Mouse (Mus musculus) thymus, postnatal 10 days (tissue): ENCODE data around the gene Stac2.

Experiments used
- DNase-seq, 2 experiments: peaks; one replicate each; pipeline ENCODE4 v3.0.0; 2021; ENCODE audit warnings: low spot score in 2 of 2

The Stac2 gene

DNA sequence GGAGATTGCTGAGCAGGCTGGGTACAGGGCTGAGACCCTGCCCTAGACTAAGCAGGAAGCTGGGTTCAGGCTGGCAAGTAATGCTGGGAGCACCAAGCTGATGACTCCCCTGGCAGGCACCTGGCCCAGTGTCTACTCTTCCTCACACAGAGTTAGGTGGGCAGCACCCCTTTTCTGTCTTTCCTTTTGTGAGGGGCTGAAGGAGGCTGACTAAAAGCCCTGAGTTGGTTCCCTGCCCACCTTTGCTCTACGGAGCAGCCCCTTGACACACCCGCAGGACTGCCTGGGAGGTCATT lies 2.8 kb downstream of the Stac2 start:
- DNase-seq, result peak in 1 of 2 experiments; percentile 32

DNA sequence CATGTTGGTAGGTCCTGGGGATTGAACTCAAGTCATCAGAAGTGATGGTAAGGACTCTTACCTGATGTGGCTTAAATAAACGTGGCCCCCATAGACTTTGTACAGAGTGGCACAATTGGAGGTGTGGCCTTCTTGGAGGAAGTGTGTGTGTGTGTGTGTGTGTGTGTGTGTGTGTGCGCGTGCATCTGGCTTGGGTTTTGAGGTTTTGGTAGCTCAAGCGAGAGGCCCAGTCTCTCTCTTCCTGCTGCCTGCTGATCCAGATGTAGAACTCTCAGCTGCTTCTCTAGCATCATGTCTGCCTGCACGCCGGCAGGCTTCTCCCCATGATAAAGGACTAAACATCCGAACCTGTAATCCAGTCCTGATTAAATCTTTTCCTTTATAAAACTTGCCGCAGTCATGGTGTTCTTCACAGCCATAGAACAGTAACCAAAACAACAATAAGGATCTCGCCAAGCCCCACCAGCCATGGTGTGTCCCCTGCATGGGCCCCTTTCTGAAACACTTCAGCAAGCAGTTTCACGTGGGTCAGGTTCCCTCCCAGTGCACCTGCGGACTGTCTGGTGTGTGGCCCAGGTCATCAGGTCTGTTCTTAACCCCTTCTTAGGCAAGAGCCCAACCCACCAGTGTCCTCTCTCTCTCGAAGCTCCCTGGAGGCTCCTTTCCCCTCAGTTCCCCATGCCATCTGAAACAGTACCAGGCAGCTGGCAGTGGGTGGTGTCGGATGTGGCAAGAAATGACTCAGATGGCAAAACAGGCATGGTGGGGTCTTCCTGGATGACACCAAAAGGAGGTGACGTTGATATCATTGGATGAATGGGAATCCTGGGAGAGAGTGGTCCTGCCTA lies 3.4 kb downstream of the Stac2 start:
- DNase-seq, result peak; percentile 41 to 56

DNA sequence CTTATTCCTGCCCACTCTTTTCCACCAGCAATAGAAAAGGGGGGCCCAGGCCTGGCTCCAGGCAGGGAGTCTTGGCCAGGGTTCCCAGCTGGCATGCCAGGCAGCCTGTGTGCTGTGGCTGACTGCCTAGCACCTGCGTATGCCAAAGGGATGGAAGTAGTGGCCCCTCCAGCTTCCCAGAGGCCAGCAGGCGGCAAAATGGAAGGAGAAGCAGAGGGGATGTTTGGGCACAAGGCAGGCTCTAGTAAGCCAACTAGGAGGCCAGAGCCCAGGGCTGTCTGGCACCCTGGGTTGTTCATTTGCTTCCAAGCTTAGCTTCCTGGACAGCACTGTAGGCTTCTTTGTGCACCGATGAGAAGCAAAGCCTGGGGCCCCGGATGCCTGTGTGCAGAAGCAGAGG lies 5.5 kb downstream of the Stac2 start:
- no peak for DNase-seq

DNA sequence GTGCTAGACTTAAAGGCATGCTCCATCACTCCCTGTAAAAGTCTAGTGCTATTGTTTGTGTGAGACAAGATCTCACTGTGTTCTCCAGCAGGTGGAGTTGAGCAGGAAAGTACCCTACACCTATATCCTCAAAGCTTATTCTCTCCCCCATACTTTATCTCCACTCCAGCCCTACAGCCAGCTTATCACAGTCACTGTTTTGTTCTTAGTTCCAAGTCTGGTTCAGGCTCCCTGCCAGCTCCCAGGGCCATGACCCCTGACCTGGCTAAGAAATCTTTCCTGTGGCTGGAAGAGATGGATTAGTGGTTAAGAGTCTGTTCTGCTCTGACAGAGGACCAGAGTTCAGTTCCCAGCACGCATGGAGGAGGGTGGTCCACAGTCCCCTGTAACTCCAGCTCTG lies 6.8 kb downstream of the Stac2 start:
- DNase-seq, result no peak

DNA sequence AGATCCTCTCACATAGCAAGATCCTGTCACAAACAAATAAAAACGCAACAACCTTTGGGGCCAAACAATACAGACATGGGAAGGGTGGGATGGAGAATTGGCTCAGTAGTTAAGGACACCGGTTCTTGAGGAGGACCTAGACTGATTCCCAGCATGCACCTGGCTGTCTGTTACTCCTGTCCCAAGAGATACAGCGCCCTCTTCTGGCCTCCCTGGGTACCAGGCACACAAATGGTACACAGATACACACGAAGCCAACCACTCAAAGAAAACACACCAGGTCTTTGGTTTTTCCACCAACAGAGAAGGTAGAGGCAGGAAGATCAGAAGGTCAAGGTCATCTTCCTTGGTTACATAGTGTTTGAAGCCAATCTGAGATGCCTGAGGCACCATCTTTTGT lies 7.7 kb downstream of the Stac2 start:
- no peak for DNase-seq

DNA sequence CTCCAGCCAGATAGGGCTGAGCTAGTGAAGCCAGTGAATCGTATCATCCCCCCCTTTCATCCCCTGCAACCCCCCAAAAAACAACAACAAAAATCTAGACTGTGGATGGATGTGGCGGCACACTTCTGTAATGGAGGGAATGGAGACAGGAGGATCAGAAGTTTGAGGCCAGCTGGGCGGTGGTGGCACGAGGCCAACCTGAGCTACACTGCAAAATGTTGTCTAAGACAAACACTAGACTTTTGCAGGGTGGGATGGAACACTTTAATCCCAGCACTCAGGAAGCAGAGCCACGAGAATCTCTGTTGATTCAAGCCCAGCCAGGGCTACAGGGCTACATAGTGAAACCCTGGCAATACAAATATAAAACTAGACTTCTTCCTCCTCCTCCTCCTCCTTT lies 9.2 kb downstream of the Stac2 start:
- DNase-seq, result no peak

DNA sequence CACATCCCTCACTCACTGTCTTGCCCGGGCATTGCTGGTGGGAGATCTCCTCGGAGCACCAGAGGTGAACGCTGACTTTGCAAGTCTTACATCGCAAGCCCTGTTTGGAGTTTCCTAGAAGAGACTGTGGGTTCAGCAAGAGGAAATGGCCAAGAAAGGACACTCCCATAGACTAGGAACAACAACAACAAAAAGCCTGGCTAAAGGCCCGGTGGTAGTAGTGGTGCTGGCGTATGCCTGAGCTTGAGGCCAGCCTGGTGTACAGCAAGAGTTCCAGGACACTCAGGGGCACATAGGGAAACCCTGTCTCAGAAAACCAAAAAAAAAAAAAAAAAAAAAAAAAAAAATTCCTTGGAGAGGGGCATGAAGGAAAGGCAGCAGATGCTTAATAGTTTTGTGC lies 10.5 kb downstream of the Stac2 start:
- DNase-seq, result no peak

DNA sequence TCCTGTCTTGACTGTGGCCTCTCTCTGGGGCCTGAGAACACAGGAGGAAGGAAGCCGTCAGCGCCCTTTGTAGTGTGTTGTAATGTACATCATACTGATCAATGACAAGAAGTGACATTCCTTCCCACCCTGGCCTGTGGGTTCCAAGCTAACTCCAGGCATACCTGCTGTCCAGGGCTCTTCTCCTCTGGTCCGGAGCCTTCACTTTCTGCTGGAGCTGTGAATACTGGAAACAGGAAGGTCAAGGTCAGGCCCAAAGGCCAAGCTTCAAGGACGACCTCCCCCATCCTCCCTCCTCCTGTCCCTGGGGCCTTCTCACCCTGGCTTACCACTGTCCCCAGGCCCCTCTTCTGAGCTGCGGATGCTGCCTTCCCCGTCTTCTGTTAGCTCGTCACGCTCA lies 12.3 kb downstream of the Stac2 start:
- DNase-seq, result no peak

DNA sequence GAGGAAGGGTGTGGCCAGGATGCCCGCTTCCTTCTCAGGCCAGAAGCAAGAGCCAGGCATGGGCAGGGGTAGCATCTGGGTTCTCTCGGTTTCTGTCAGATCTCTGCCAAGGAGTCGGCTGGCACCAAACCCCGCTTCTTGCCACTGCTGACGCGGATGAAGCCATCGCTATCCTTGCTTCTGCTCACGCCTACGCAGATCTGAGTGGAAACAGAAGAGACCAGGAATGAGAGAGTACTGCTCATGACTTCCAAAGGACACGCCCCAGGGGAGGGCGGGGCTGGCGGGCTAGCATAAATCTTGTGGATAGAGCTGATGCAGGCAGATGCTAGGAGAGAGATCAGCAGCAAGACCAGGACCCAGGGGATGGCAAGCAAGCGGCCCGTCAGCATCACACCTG lies 15.4 kb downstream of the Stac2 start:
- no peak for DNase-seq

DNA sequence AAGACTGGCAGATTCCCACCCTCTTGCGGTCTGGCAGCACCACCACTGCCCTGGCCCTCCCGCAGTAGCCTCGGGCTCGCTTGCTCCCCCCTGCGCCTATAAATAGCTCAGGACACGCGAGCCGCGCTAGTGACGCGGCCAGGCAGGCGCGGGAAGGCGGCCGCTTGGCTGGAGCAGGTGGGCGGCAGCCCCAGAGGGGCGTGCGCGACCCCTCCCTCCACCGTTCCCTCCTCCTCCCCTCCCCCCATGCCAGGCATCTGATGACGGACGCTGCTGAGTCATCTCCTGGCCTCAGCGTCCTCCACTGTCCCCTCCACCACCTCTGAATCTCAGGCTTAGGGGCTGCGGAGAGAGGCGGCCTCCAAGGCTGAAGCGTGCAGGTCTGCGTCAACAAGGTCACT lies 17.3 kb downstream of the Stac2 start:
- no peak for DNase-seq

DNA sequence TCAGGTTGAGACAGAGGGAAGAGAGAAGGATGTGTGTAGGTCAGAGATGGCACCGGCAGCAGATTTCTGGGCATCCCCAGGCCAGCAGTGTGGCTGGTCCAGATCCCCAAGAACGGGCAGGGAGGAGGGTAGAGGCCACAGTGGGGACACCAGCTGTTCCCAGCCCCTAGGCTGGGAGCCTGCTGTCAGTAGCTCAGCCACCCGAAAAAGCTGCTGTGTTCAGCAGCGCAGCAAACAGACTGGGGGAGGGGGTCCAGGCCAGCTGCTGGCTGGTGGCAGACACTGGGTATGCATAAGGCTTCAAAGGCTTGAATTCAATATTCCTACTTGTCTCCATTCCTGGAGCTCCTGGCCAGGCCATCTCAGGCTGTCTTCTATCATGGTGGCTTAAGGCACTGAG lies 18.4 kb downstream of the Stac2 start:
- no peak for DNase-seq

DNA sequence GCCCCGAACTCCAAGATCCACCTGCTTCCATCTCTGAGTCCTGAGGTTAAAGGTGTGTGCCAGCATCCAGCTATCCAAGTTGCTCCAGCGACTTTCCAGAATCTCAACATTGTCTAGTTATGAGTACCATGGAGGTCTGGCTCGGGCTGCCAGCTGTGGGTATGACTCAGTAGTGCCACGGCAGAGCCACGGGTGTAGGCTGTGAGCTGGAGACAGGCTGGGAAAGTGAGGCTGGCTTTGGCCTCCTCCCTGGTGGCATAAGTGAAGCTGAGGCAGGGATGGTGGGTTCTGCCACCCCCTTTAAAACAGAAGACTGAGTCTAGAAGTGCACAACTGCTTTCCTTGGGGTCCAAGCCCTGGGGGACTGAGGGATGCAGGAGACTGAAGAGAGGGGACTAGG lies 19.2 kb downstream of the Stac2 start:
- no peak for DNase-seq

DNA sequence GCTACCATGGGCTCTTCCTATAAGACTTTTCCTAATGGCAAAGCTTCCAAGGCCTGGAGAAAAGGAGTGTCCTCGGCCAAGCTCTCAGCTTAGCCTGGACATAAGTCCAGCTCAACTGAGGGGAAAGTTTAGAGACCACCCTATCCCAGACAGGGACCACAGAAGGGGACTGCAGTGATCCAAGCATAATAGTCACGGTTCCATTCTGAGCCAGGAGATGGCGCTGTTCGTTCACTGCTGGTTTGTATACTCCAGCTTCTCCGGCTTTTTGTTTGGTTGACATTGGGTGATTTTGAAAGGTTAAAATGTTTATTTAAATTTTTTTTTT lies 21.9 kb downstream of the Stac2 start:
- DNase-seq, result peak; percentile 59 to 79

DNA sequence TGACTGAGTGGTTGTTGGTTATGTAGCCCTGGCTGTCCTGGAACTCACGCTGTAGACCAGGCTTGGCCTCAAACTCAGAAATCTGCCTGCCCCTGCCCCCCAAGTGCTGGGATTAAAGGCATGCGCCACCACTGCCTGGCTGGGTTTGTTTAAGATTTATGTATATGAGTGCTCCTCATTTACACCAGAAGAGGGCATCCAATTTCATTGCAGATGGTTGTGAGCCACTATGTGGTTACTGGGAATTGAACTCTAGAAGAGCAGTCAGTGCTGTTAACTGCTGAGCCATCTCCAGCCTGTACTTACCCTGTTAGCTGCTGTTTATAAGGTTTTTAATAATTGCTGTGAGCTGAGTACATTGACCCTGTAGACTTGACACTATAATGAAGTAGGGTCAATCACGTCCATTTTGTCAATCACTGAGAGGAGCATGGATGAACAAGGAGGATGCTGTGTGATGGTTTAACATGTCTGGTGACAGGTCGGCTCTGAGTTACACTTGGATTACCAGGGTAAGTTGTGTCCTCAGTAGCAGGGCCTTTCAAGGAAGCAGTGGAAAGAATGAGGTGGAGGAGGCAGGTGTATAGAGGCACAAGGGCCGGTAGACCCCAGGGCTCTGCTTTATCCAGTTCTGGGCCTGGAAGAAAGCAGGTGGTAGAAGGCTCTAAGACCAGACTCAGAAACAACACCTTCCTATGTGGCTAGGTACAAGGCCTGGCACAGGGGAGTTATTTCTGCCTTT lies 22.4 kb downstream of the Stac2 start:
- DNase-seq, result no peak

DNA sequence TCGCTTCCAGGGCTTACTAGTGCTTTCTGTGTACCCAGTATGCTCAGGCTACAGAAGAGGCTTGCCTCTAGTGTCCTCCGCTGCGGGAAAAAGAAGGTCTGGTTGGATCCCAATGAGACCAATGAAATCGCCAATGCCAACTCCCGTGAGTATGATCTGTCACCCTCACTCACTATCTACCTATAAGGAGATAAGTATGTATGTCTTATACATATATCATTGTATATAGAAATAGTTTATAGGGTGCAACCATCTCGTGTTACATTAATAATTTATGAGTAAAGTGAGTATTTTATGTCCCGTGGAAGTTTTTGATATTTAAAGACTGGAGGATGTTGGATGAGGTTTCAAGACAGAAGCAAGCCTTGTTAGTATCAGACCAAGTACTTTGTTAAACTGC lies 25.5 kb downstream of the Stac2 start:
- no peak for DNase-seq

DNA sequence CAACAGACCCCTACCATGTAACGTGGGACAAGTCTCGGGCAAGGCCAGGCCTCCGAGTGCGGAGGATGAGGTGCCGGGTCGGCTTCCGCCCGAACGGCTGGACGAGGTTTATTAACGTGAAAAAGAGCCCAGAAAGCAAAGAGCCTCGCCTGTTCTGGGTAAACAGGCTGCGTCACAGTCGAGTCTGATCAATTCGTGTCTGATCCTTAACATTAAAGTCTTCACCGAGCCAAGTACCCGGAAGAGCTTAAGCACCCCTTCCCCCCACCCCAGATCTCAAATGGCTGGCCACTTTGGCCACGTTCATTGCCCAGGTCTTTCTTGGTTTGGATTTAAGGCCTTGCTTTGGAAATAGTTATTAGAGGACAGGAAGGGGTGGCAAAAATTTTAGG lies 26.0 kb downstream of the Stac2 start:
- DNase-seq, result no peak

DNA sequence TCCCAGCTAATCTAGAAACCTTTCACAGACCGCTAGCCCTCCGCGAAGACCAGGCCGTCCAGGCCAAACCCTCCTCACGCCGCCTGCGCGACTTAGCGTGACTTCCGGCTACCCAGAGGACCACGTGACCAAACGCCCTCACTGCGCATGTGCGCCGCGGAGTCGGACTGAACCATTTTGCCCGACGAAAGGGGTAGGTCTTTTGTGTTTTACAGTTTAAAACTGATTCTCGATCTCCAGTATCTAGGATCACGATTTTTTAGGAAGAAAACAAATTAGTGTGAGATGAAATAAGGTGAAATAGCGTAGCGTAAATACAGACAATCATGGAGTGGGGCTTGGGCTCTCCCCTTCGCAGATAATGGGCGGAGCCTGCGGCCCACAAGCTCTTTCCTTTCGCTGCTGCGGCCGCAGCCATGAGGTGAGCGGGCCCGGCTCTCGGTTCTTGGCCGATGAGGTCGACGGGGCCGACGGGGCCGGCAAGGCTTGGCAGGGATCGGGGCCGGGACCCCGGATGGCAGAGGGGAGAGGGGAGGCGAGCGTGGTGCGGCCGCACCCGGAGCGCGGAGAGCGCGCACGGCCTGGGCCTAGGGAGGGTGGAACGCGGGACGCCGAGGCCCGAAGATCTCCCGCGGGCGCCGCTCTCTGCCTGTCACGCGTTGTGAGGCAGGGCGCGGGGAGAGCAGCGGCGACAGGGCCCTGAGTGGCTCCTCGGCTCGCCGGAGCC lies 26.5 kb downstream of the Stac2 start, which contains the start of gene Rpl19:
TSS of gene Rpl19 (plus strand) at position 141 of the 727 bp plus-strand sequence.
- DNase-seq, result peak; percentile 81 to 89

DNA sequence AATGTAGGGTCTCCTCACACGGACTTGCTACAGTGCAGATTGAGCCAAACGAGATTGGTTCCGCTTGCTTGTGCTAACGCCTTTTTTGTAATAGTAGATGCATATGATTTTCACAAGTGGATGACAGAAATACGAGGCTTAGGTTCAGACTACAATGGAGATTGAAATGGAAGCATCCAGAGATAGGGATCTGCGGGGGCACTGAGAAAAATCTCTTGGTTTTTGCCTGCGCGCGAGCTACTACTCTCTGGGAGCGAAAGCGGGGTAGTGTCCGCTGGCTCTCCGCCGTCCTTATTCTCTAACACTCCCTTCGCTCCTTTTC lies 27.1 kb downstream of the Stac2 start:
- DNase-seq, result no peak

DNA sequence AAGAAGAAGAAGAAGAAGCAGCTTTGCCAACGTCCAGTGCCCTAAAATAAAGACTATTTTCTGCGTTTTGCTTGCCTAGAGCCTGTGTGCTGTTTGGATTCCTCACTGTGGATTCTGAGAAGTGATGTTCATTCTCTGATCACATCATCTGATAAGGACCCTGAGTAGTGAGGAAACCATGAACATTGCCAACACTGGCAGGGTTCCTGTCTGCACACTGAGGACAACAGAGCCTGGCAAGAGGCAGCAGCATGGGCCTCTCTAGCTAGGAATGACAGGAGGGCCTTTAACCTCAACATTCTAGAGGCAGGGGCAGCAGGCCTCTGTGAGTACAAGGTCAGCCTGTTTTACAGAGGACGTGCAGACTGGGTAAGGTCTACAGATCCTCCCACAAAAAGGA lies 28.7 kb downstream of the Stac2 start:
- DNase-seq, result no peak

DNA sequence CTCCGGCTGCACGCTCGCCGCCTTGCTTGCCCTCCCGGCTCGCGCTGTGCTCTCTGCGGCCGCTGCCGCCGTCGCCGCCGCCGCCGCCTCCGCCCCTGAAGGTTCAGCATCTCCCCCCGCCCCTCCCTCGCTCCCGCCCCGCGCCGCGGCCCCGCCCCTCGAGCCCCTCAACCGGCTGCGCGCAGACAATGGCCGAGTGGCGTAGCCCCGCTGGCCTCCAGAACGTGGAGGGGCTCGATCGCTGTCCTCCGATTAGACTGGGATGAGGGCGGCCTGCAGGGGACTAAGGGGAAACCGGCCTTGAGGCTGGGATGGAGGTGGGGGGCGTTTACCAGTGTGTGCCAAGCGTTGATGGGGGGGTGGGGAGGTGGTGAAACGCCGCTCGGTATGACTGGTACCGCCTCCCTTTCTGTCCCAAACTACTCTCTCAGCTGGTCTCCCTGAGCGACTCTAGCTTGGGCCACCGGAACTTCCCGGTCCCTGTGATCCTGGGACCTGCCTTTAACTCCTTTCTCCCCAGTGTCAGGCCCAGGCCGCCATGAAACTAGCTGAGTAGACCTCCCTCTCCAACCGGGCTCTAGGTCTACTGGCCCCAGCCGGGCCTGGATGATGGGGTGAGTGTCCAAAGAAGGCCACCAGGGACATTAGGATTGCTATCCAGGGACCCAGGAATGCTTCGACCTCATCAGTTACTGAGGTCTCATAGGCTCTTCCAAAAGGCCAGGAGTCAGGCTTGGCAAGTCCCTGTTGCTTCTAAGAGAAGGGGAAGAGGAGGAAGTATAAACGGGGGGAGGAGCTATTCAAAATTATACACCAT lies 30.5 kb downstream of the Stac2 start, which contains the start of gene Cacnb1:
TSS of gene Cacnb1 (minus strand) at position 480 of the 817 bp plus-strand sequence.
- peak; percentile 53 to 78 for DNase-seq

DNA sequence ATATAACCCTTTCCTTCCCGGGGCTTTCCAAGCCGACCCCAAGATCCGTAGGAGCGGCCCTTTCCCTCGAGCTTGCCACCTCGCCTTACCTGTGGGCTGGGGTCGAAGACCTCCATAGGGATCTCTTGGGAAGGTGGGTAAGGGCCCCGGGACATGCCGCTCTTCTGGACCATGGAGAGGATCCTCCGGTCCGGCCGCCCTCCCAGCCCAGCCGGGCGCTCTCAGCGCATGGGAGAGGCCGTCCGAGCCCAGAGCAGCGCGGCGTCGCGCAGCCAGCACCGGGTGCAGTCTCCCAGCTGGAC lies 31.1 kb downstream of the Stac2 start:
- DNase-seq, result no peak

DNA sequence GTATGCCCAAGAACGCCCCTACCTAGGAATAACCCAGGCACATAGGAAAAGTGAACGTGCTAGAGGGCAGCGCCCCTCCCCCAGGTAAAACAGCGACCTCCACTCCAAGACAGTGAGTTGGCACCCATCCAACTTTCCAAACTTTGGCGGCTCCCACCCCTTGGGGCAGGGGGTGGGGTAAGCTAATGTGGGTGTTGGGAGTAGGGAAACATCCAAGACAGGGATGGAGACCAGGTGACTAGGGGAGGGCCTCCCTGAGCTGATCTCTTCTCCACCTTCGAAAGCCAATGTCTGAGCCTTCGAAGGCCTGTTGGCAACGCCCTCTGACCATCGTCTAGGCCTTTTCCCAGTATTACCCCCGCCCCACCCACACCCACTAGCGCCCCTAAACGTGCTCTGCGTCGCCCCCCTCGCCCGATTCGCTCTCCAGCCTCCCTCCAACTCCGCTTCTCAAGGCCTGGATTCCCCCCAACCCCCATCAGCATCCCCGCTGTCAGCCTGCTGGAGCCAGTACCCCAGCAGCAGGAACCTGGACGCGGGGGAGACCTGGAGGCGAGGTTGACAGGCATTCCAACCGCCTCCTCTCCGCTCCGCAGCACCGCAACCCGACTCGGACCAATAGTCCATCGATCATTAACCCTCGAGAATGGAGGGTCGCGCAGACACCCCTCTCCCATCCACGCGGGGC lies 31.6 kb downstream of the Stac2 start:
- no peak for DNase-seq
